Mouse (Mus musculus) ES-Bruce4 (cell line): ENCODE measurements around the gene Gbx1. TPM values are rescaled to one million over a fixed set of nuclear protein-coding genes. Genes with fewer than 3 reads are reported as not detected.

Source experiments
- H3K27ac ChIP-seq: 2 replicates; pipeline ENCODE4 v1.5.1; 2012; ENCODE audit warnings: low read length, inconsistent platforms; ENCODE audit not compliant: insufficient read depth
- H3K27me3 ChIP-seq: 2 replicates; pipeline ENCODE4 v1.6.1; 2012; ENCODE audit warnings: mild to moderate bottlenecking, low read length, inconsistent platforms; ENCODE audit not compliant: control insufficient read depth, poor library complexity, insufficient read depth, severe bottlenecking
- H3K36me3 ChIP-seq: 2 replicates; pipeline ENCODE4 v1.6.1; 2012; ENCODE audit warnings: inconsistent platforms, mild to moderate bottlenecking, low read length, moderate library complexity; ENCODE audit not compliant: control insufficient read depth, poor library complexity, insufficient read depth, severe bottlenecking
- H3K4me1 ChIP-seq: one replicate; pipeline ENCODE4 v1.8.1; 2011; ENCODE audit warnings: low read length; ENCODE audit not compliant: control insufficient read depth, insufficient read depth
- H3K4me3 ChIP-seq: 2 replicates; pipeline ENCODE4 v1.5.1; 2011; ENCODE audit warnings: low read depth, mild to moderate bottlenecking, low read length
- H3K9ac ChIP-seq: 2 replicates; pipeline ENCODE4 v1.6.1; 2012; ENCODE audit warnings: low read depth, mild to moderate bottlenecking, inconsistent platforms; ENCODE audit not compliant: poor library complexity, severe bottlenecking
- H3K9me3 ChIP-seq: replicated peaks from 2 replicates; pipeline ENCODE4 v1.6.1; 2012; ENCODE audit warnings: mild to moderate bottlenecking, low read length, inconsistent platforms; ENCODE audit not compliant: control insufficient read depth, poor library complexity, insufficient read depth, severe bottlenecking
- CTCF ChIP-seq: IDR thresholded peaks from one replicate; pipeline ENCODE4 v1.8.1; 2011; ENCODE audit warnings: low read depth, low read length
- EP300 ChIP-seq: IDR thresholded peaks from 2 replicates; pipeline ENCODE4 v1.6.1; 2011; ENCODE audit warnings: low read depth, low read length; ENCODE audit not compliant: insufficient read depth
- POLR2A ChIP-seq: IDR thresholded peaks from one replicate; pipeline ENCODE4 v1.8.1; 2011; ENCODE audit warnings: low read length; ENCODE audit not compliant: insufficient read depth
- polyA plus RNA-seq: library from polyadenylated mRNA; stranded (reverse); fragments of >200 nt; gene quantifications from 2 replicates; pipeline ENCODE4 v1.2.4, GENCODE M21; 2011; ENCODE audit warnings: low read depth; ENCODE audit not compliant: missing spikeins, insufficient read depth, insufficient read length

The Gbx1 gene
- polyA plus RNA-seq, 1 experiment = not detected

DNA sequence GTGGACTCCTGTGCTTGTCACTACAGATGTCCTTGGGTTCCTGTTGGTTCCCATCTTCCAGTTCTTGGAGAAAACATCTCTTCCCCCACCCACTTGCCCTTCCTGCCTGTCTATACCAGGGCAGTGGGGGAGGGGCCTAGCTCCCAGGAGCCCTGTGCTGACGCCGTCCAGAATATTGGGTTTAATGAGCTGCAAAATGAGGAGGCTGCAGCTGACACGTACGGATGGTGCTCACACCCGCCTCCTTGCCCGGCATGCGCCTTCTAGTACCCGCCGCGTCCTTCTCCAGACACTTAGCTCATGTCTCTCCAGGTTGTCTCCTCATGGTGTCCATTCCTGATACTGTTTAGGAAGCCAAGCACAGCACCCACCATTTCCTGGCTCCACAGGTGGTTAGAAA, 27.9 kb downstream of the Gbx1 start:
- Histone ChIP-seq H3K9ac (no peak overlapping the region), H3K4me3 (no peak overlapping the region), H3K36me3 (peaks cover 3% of the 10 kb centered on the region), H3K9me3 (no peaks in the 10 kb centered on the region), H3K27me3 (no peaks in the 10 kb centered on the region), H3K27ac (no peak overlapping the region), H3K4me1 (no peaks in the 10 kb centered on the region)
- TF ChIP-seq CTCF = no peak
- no peak for TF ChIP-seq EP300
- TF ChIP-seq POLR2A = no peak

GRCm38 (mm10) chr5:24497526-24497925, 29.5 kb downstream of the Gbx1 start:
- H3K27ac ChIP-seq = no peak overlapping the region
- H3K4me1 ChIP-seq = no peaks in the 10 kb centered on the region
- TF ChIP-seq CTCF (no peak), POLR2A (no peak), EP300 (no peak)
- H3K36me3 ChIP-seq = peaks cover 3% of the 10 kb centered on the region
- no peak overlapping the region for H3K9ac ChIP-seq
- H3K4me3 ChIP-seq = no peak overlapping the region
- no peaks in the 10 kb centered on the region for H3K9me3 ChIP-seq
- no peaks in the 10 kb centered on the region for H3K27me3 ChIP-seq

DNA sequence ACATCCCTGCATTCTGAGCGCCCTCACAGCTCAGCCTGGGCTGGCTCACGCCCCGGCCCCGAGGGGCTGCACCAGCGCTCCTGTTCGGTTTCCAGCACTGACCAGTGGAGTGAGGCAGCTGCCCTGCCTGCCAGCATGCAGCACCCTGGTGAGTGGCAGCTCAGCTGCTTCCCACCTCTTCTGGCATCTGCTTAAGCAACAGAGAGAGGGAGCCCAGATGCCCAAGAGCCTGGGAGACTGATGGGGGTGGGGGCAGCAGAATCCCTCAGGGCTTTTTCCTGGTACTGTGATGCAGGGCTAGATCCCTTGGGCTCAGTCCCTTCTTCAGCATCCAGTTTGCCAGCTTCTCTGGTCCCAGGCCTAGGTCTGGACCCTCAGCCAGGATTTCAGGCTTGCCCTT, 30.2 kb downstream of the Gbx1 start:
- Histone ChIP-seq H3K4me3 (no peak overlapping the region), H3K4me1 (no peaks in the 10 kb centered on the region), H3K9me3 (no peaks in the 10 kb centered on the region), H3K27me3 (no peaks in the 10 kb centered on the region), H3K36me3 (peaks cover 3% of the 10 kb centered on the region), H3K9ac (no peak overlapping the region), H3K27ac (no peak overlapping the region)
- TF ChIP-seq CTCF = no peak
- TF ChIP-seq POLR2A = no peak
- no peak for TF ChIP-seq EP300

GRCm38 (mm10) chr5:24495019-24495418, 32.0 kb downstream of the Gbx1 start:
- Histone ChIP-seq H3K9ac (no peak overlapping the region), H3K27ac (no peak overlapping the region), H3K9me3 (no peaks in the 10 kb centered on the region), H3K36me3 (no peaks in the 10 kb centered on the region), H3K4me3 (no peak overlapping the region), H3K4me1 (no peaks in the 10 kb centered on the region), H3K27me3 (no peaks in the 10 kb centered on the region)
- TF ChIP-seq POLR2A (no peak), EP300 (no peak), CTCF (no peak)

DNA sequence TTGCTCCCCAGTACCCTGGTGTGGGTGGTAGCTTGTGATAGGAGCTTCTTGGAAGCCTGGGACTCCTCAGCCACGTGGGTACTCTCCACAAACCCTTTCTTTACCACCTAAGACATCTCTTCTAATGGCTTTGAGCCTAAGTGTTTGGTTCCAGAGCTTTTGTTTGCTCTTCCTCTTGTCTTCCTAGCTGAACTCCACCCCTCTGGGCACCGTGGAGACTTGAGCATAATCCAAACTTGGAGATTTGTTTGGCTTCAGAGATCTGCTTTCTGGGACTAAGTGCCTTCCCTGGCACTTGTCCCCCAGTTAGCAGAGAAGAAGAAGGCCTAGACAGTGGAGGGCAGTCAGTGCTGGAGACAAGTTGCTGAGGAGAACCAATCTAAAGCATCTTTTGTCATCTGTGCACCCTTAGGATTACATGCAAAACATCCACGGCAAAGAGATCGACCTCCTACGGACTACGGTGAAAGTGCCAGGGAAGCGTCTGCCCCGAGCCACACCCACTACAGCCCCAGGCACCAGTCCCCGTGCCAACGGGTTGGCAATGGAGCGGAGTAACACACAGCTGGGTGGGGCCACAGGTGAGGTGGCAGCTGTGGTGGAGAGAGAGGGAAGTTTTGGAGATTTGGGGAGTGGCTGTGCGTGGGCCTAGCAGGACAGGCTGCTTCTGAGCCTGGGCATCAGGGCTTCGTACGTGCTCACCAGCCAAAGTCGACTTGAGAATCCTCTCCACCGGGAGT, 34.3 kb downstream of the Gbx1 start:
- no peaks in the 10 kb centered on the region for H3K36me3 ChIP-seq
- no peaks in the 10 kb centered on the region for H3K27me3 ChIP-seq
- no peaks in the 10 kb centered on the region for H3K9me3 ChIP-seq
- H3K4me3 ChIP-seq = no peak overlapping the region
- H3K9ac ChIP-seq = no peak overlapping the region
- H3K27ac ChIP-seq = no peak overlapping the region
- H3K4me1 ChIP-seq = no peaks in the 10 kb centered on the region
- TF ChIP-seq EP300 (no peak), CTCF (no peak), POLR2A (no peak)

GRCm38 (mm10) chr5:24490413-24490920, 36.5 kb downstream of the Gbx1 start:
- TF ChIP-seq EP300 = no peak
- TF ChIP-seq CTCF = no peak
- no peak for TF ChIP-seq POLR2A
- no peaks in the 10 kb centered on the region for H3K36me3 ChIP-seq
- H3K4me3 ChIP-seq = no peak overlapping the region
- peaks cover 3% of the 10 kb centered on the region for H3K4me1 ChIP-seq
- H3K27me3 ChIP-seq = no peaks in the 10 kb centered on the region
- no peak overlapping the region for H3K9ac ChIP-seq
- H3K27ac ChIP-seq = no peak overlapping the region
- no peaks in the 10 kb centered on the region for H3K9me3 ChIP-seq
